Mouse (Mus musculus) urinary bladder, postnatal 0 days (tissue): ENCODE data around the gene Nradd. TPM values are rescaled to one million over a fixed set of nuclear protein-coding genes. Genes with fewer than 3 reads are reported as not detected.

Experiments used
- microRNA-seq: library from miRNA; unstranded; fragments of <30 nt; microRNA quantifications from one replicate; pipeline ENCODE4, GENCODE M21; 2016
- polyA plus RNA-seq: library from polyadenylated mRNA; unstranded; fragments of >200 nt; fragmentation: Nextera tagmentation; extraction: Ambion mirVana; gene quantifications from 2 replicates; pipeline ENCODE4 v1.2.1, GENCODE M21; 2015

Nradd gene
- 25.0 and 25.1 TPM in 2 replicates for polyA plus RNA-seq

GRCm38 (mm10) chr9:110624361-110625166 is at the start of gene Nradd:
Gene Nradd, minus strand, starts transcription at chr9:110624452.

GRCm38 (mm10) chr9:110656249-110657221 is 32.3 kb upstream of the Nradd start, which contains the start of gene Ccdc12:
Gene Ccdc12, plus strand, starts transcription at chr9:110656503.

GRCm38 (mm10) chr9:110653655-110654461 is 29.6 kb upstream of the Nradd start, which contains the start of gene Nbeal2:
Gene Nbeal2, minus strand, starts transcription at chr9:110654161.

Small RNA genes lying within 50 kb of the gene (microRNA-seq; reads per million reads assigned to microRNA genes)
- gene Mir8107 = not detected

Other genes starting within 250 kb of the Nradd start
- gene Ptpn23, start 216.2 kb downstream of the Nradd start, polyA plus RNA-seq = 9.6 and 10.4 TPM in 2 replicates
- gene Ngp, start 204.7 kb downstream of the Nradd start, polyA plus RNA-seq = 1.5 and 6.6 TPM in 2 replicates
- gene Klhl18, start 147.8 kb downstream of the Nradd start, polyA plus RNA-seq = 6.9 and 8.8 TPM in 2 replicates
- gene Kif9, start 147.5 kb downstream of the Nradd start, polyA plus RNA-seq = 0.53 and 0.76 TPM in 2 replicates
- gene Setd2, start 91.9 kb downstream of the Nradd start, polyA plus RNA-seq = 14.8 and 17.2 TPM in 2 replicates
- gene Nbeal2, start 29.7 kb upstream of the Nradd start, polyA plus RNA-seq = 5.1 TPM in 2 replicates
- gene Ccdc12, start 32.1 kb upstream of the Nradd start, polyA plus RNA-seq = 120 and 139 TPM in 2 replicates
- 0.64 TPM in 1 of 2 replicates, not detected in the other for gene Myl3, start 117.4 kb upstream of the Nradd start, polyA plus RNA-seq
- gene Pth1r, start 122.7 kb upstream of the Nradd start, polyA plus RNA-seq = 16.7 and 20.3 TPM in 2 replicates
- gene Prss42, start 173.7 kb upstream of the Nradd start, polyA plus RNA-seq = not detected in 2 replicates
- not detected in 2 replicates for gene Prss44, start 189.5 kb upstream of the Nradd start, polyA plus RNA-seq
- not detected in 2 replicates for gene Prss43, start 202.2 kb upstream of the Nradd start, polyA plus RNA-seq
- not detected in 2 replicates for gene Prss45, start 210.1 kb upstream of the Nradd start, polyA plus RNA-seq
- gene Prss46, start 220.1 kb upstream of the Nradd start, polyA plus RNA-seq = 0.31 and 0.69 TPM in 2 replicates
- 0.89 TPM in 1 of 2 replicates, not detected in the other for gene Prss50, start 233.5 kb upstream of the Nradd start, polyA plus RNA-seq